Mouse (Mus musculus): ENCODE data around the gene Padi1.

Padi1 gene

DNA sequence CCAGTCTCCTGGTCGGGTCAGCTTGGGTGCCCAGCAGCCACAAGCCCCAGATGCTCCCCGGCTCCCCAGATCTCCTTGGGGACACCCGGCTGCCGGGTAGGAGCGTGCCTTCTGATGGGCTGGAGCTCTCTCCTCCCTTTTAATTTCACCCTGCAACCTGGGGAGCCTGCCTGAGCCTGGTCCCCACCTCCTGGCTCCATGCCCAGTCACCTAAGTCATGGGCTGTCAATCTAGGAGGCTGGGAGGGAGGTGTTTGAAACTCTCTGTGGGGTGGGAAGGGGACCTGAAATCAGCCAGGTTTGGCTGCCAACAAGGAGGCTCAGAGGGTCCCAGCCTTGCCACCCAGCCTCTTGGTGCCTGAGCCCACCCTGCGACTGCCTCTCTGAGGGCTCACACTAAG is at the start of gene Padi1:
TSS of gene Padi1 (minus strand) at position 113 of the 400 bp plus-strand sequence.
- DNase-seq (ENCODE audit: extremely low spot score, low read depth, low spot score): no peak

DNA sequence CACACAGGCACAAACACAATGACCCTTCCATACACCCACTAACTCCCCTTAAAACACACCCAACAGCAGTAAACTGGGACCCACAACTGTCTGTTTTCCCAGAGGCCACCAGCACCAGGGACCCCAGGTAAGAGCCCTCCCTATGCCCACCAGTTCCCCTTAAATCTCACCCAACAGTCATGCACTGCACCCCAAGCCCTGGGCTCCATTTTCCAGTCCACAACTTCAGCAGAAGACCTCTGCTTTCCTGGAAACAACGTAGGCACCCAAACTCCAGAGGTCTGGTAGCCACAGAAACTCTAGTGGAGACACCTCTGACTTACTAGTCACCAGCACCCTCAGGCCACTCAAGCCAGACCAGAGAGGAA is 46.6 kb upstream of the Padi1 start:
- no peak for DNase-seq (ENCODE audit: extremely low spot score, low read depth, low spot score)

- no peak for DNase-seq (ENCODE audit: extremely low spot score, low read depth, low spot score)
Measured at GRCm38 (mm10) chr4:140891525-140892162, 46.1 kb upstream of the Padi1 start.

DNA sequence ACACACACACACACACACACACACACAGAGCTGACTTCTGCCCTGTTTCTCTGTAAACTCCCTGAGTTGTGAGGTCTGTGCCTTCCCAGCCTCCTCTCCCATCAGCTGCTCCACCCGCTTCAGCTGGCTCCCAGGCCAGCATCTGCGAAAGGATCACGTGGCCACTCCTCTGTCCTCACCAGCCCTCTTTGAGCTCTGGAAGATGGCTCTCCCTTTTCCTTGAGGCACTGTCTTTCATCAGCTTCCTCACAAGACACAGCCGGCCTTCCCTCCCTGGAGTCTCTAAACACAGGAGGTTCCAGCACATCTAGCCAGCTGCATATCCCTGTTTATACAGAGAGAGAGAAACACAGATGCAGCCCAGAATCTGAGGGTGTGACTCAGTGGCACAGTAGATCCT is 38.3 kb upstream of the Padi1 start:
- DNase-seq (ENCODE audit: extremely low spot score, low read depth, low spot score): no peak

- no peak for DNase-seq (ENCODE audit: extremely low spot score, low read depth, low spot score)
Measured at GRCm38 (mm10) chr4:140882981-140883380, 37.4 kb upstream of the Padi1 start.

- no peak for DNase-seq (ENCODE audit: extremely low spot score, low read depth, low spot score)
Measured at GRCm38 (mm10) chr4:140882365-140882764, 36.8 kb upstream of the Padi1 start.

GRCm38 (mm10) chr4:140881771-140882170 is 36.2 kb upstream of the Padi1 start:
- no peak for DNase-seq (ENCODE audit: extremely low spot score, low read depth, low spot score)

- no peak for DNase-seq (ENCODE audit: extremely low spot score, low read depth, low spot score)
Measured at GRCm38 (mm10) chr4:140881026-140881670, 35.6 kb upstream of the Padi1 start.

- DNase-seq (ENCODE audit: extremely low spot score, low read depth, low spot score): no peak
Measured at GRCm38 (mm10) chr4:140880207-140880606, 34.6 kb upstream of the Padi1 start.

DNA sequence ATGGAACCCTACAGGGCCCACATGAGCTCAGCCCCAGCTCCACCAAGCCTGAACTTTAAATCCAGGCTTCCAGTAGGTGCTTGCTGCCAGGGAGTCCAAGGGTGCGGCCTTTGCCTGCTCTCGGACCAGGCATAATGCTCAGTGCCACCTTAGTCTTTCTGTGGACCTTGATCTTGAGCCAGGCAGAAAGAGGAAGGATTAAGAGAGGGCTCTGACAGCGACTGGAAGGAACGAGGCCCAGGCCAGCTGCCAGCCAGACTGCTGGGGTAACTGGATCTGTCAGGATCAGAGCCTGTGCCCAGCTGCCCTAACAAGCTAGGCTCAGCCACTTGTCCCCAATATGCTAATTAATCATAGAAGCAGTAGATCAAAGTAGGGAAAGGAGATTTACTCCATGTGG is 34.2 kb upstream of the Padi1 start:
- no peak for DNase-seq (ENCODE audit: extremely low spot score, low read depth, low spot score)

DNA sequence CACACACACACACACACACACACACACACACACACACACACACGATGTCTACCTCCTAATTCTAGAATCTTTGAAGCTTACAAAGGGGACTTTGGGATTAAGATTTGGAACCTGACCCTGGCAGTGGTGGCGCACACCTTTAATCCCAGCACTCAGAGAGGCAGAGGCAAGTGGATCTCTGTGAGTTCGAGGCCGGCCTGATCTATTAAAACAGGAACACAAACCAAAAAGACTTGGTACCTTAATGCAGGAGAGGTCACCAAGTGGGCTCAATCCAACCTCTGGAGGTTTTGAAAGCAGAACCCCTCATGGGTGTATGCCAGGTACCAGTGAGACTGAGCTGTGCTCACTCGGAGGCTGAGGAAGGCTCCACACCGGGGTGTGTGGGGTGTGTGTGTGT is 33.5 kb upstream of the Padi1 start:
- DNase-seq (ENCODE audit: extremely low spot score, low read depth, low spot score): no peak

DNA sequence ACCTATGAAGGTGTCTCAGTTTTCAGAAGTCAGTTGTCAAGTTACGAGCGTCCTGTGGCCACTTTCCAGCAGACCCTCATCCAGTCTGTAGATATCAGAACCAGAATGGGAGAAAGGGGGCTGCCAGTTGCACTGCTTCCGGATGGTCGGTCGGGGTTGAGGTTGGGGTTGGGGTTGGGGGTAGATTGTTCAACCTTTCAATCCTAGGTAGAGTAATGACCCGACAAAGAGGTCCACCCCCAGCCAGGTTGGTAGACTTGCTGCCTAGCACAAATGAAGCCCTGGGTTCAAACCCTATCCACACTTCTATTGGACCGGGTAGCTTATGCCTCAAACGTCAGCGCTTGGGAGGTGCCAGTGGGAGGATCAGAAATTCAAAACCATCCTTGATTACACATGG is 33.1 kb upstream of the Padi1 start:
- DNase-seq (ENCODE audit: extremely low spot score, low read depth, low spot score): no peak

DNA sequence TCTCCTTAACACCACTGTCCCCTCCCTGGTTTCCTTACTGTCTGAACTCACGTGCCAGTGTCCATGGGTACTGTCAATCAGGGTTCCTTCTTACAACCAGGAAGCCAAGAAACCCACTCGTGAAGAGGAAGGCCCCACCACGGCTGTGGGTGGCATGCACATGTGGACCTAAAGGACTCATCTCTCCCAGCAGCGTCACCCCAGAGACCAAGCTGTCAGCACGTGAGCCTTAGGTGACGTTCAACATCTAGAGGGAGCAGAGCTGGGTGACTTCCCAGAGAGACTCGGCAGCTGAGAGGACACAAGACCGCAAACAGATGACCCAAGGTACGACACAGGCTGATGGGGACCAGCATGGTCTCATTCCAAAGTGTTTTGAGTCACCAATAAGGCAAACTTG is 31.9 kb upstream of the Padi1 start:
- DNase-seq (ENCODE audit: extremely low spot score, low read depth, low spot score): no peak

DNA sequence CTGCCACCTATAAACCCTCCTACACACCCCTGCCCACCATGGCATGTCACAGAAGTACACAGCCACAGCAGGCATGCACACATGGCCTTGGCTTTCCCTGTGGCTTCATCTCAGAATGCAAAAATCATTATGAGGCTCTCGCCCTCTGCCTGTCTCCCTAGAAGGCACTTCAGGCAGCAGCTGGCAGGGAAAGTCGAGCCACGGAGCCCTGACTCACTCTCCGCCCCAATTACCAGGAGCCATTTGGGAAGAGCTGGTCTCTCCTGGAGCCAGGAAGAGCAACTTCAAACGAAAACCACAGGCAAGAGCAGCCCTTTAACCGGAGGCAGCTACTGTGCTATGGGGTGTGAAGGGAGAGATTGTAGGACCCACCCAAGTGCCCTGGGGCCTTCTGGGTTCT is 31.1 kb upstream of the Padi1 start:
- DNase-seq (ENCODE audit: extremely low spot score, low read depth, low spot score): no peak

- no peak for DNase-seq (ENCODE audit: extremely low spot score, low read depth, low spot score)
Measured at GRCm38 (mm10) chr4:140876161-140876560, 30.6 kb upstream of the Padi1 start.

GRCm38 (mm10) chr4:140873011-140873410 is 27.4 kb upstream of the Padi1 start:
- no peak for DNase-seq (ENCODE audit: extremely low spot score, low read depth, low spot score)

GRCm38 (mm10) chr4:140872686-140872992 is 27.1 kb upstream of the Padi1 start:
- DNase-seq (ENCODE audit: extremely low spot score, low read depth, low spot score): no peak

- no peak for DNase-seq (ENCODE audit: extremely low spot score, low read depth, low spot score)
Measured at GRCm38 (mm10) chr4:140871851-140872685, 26.5 kb upstream of the Padi1 start.

GRCm38 (mm10) chr4:140871376-140871775 is 25.8 kb upstream of the Padi1 start:
- no peak for DNase-seq (ENCODE audit: extremely low spot score, low read depth, low spot score)

DNA sequence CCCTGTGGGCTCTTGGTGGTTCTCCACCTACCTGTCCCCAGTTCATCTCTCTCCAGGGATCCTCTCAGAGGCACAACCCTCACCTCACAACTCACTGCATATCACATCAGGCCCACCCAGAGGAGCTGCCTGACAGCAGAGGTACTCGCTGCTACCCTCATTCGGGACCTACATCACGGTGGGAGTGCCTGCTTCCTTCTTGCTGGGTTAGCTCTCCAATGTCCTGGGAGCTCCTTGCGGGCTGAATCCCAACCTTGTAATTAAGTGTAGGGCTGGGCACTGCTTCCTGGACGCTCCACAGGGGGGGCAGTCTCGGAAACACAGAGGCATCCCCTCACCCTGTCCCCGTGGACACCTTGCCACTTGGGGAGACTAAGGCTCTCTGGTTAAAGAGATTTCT is 25.3 kb upstream of the Padi1 start:
- DNase-seq (ENCODE audit: extremely low spot score, low read depth, low spot score): no peak

- no peak for DNase-seq (ENCODE audit: extremely low spot score, low read depth, low spot score)
Measured at GRCm38 (mm10) chr4:140869945-140870344, 24.4 kb upstream of the Padi1 start.

DNA sequence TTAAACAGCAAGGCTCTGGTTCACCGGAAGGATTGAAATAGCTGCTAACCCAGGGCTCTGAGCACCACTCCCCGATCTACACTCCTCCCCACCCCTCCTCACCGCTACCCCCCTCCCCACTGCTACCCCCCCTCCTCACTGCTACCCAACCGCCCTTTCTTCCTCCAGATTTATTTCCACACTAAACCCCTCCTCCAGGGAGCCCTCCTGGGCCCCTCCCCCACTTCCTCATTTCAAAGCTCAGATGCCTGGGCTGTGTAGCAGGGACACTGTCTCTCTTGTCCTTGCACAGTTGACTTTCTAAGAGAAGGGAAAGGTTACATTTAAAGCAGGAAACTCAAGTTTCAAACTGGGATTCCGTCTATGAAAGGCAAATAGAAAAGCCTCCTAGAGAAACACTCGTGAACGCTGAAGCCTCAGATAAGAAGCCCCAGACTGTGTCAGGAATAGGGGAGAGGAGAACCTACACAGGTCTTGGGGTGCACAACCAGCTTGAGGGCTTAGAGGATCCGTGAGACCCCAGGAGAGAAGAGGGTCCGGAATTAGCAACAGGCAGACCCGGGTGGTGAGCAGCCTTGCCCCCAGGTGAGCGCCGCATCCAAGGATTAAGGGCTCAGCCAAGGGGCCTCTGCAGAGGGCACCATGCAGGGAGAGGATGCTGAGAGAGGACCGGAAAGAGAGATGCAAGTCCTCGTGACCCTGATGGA is 23.1 kb upstream of the Padi1 start:
- no peak for DNase-seq (ENCODE audit: extremely low spot score, low read depth, low spot score)

Measured in hindlimb bud, embryonic 11.5 days (tissue).